Mouse (Mus musculus): Measurements from ENCODE around the gene Ifna5.

DNA sequence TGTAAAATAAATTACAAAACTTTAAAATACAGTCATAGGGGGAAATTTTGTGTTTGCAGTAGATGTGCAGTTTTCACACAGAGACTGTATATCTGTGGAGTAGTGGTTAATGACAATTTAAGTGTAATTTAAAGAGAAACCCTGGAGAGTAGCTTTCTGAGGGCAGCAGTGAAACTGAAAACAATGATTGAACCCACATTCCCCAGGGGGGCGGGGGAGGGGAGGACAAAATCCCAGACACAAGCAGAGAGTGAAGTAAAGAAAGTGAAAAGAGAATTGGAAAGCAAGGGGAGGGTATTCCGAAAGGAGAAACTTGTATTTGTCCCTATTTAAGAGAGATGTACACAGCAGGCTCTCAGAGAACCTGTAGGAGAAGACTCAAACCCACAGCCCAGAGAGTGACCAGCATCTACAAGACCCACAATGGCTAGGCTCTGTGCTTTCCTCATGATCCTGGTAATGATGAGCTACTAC lies 6.2 kb downstream of the Ifna5 start, which contains the start of gene Ifna4:
- TF ChIP-seq CTCF (IDR thresholded peaks at IDR 0.05; ENCODE audit: control insufficient read depth, insufficient read depth, insufficient read length) (no peak), MYOD1 (IDR thresholded peaks at IDR 0.05; ENCODE audit: control insufficient read depth, insufficient read length, low read depth) (no peak), MAX (IDR thresholded peaks at IDR 0.05) (no peak), CEBPB (IDR thresholded peaks at IDR 0.05; ENCODE audit: low read depth) (no peak), USF1 (IDR thresholded peaks at IDR 0.05; ENCODE audit: low read depth) (no peak)
